Mouse (Mus musculus): ENCODE data around the gene Inpp5f.
"Not testable (repeated sequence)": the region's sequence is repeated elsewhere in the genome, so short reads cannot be mapped to it uniquely, and the experiment has no call there.

The Inpp5f gene

GRCm38 (mm10) chr7:128610897-128611798 is at the start of gene Inpp5f:
Gene Inpp5f, plus strand, starts transcription at chr7:128611328.
- DNase-seq (ENCODE audit: low read depth, low spot score), result peak; percentile 100
- 0 out of 2 replicates have a peak, but pooled peaks cover 1% of the 10 kb centered on the region for H3K36me3 ChIP-seq (ENCODE audit: control insufficient read depth, insufficient read depth, low read length, poor library complexity, severe bottlenecking)
- no peaks in the 10 kb centered on the region for H3K27me3 ChIP-seq (ENCODE audit: control insufficient read depth, insufficient read depth, low read length, poor library complexity, severe bottlenecking)

GRCm38 (mm10) chr7:128563373-128563772 is 47.8 kb upstream of the Inpp5f start:
- H3K27me3 ChIP-seq (ENCODE audit: control insufficient read depth, insufficient read depth, low read length, poor library complexity, severe bottlenecking), result no peaks in the 10 kb centered on the region; the same call in 1 of the 2 replicates
- peak; percentile 69 for DNase-seq (ENCODE audit: low read depth, low spot score)
- no peaks in the 10 kb centered on the region for H3K36me3 ChIP-seq (ENCODE audit: control insufficient read depth, insufficient read depth, low read length, poor library complexity, severe bottlenecking)

- Histone ChIP-seq H3K27me3 (ENCODE audit: control insufficient read depth, insufficient read depth, low read length, poor library complexity, severe bottlenecking) (no peaks in the 10 kb centered on the region; the same call in 1 of the 2 replicates), H3K36me3 (ENCODE audit: control insufficient read depth, insufficient read depth, low read length, poor library complexity, severe bottlenecking) (no peaks in the 10 kb centered on the region)
- peak; percentile 47 for DNase-seq (ENCODE audit: low read depth, low spot score)
Measured at GRCm38 (mm10) chr7:128566311-128566710, 44.8 kb upstream of the Inpp5f start.

GRCm38 (mm10) chr7:128567561-128568244 is 43.4 kb upstream of the Inpp5f start:
- H3K27me3 ChIP-seq (ENCODE audit: control insufficient read depth, insufficient read depth, low read length, poor library complexity, severe bottlenecking), result no peaks in the 10 kb centered on the region; the same call in 1 of the 2 replicates
- H3K36me3 ChIP-seq (ENCODE audit: control insufficient read depth, insufficient read depth, low read length, poor library complexity, severe bottlenecking), result no peaks in the 10 kb centered on the region
- DNase-seq (ENCODE audit: low read depth, low spot score), result no peak

GRCm38 (mm10) chr7:128569429-128569828 is 41.7 kb upstream of the Inpp5f start:
- not testable (repeated sequence) for DNase-seq (ENCODE audit: low read depth, low spot score); H3K27me3 ChIP-seq (ENCODE audit: control insufficient read depth, insufficient read depth, low read length, poor library complexity, severe bottlenecking); H3K36me3 ChIP-seq (ENCODE audit: control insufficient read depth, insufficient read depth, low read length, poor library complexity, severe bottlenecking)

GRCm38 (mm10) chr7:128569987-128570656 is 41.0 kb upstream of the Inpp5f start:
- peak; percentile 25 for DNase-seq (ENCODE audit: low read depth, low spot score)
- Histone ChIP-seq H3K36me3 (ENCODE audit: control insufficient read depth, insufficient read depth, low read length, poor library complexity, severe bottlenecking) (no peaks in the 10 kb centered on the region), H3K27me3 (ENCODE audit: control insufficient read depth, insufficient read depth, low read length, poor library complexity, severe bottlenecking) (no peaks in the 10 kb centered on the region; the same call in 1 of the 2 replicates)

- H3K27me3 ChIP-seq (ENCODE audit: control insufficient read depth, insufficient read depth, low read length, poor library complexity, severe bottlenecking); H3K36me3 ChIP-seq (ENCODE audit: control insufficient read depth, insufficient read depth, low read length, poor library complexity, severe bottlenecking); DNase-seq (ENCODE audit: low read depth, low spot score): not testable (repeated sequence)
Measured at GRCm38 (mm10) chr7:128570657-128571056, 40.5 kb upstream of the Inpp5f start.

GRCm38 (mm10) chr7:128572030-128572429 is 39.1 kb upstream of the Inpp5f start:
- H3K36me3 ChIP-seq (ENCODE audit: control insufficient read depth, insufficient read depth, low read length, poor library complexity, severe bottlenecking), result no peaks in the 10 kb centered on the region
- no peaks in the 10 kb centered on the region for H3K27me3 ChIP-seq (ENCODE audit: control insufficient read depth, insufficient read depth, low read length, poor library complexity, severe bottlenecking)
- DNase-seq (ENCODE audit: low read depth, low spot score), result no peak

- no peak for DNase-seq (ENCODE audit: low read depth, low spot score)
- H3K27me3 ChIP-seq (ENCODE audit: control insufficient read depth, insufficient read depth, low read length, poor library complexity, severe bottlenecking), result no peaks in the 10 kb centered on the region
- no peaks in the 10 kb centered on the region for H3K36me3 ChIP-seq (ENCODE audit: control insufficient read depth, insufficient read depth, low read length, poor library complexity, severe bottlenecking)
Measured at GRCm38 (mm10) chr7:128575211-128575610, 35.9 kb upstream of the Inpp5f start.

DNA sequence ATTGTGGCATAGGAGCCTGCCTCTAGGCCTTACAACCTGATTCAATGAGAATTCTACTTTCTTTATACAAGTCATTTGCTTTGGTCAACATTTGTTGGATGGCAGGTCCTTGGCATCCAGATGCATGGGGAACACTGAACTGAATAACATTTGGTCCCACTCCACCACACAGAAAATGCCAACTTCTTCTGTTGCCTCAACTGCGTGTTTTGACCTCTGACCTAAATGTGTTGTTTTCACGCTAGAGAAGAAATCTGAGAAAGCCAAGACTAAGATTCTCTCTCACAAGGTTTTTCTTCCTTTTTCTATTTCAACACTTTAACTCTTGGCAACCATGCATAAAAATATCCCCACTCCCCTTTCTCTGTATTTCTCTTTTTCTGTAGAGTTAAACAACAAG is 35.3 kb upstream of the Inpp5f start:
- no peaks in the 10 kb centered on the region for H3K27me3 ChIP-seq (ENCODE audit: control insufficient read depth, insufficient read depth, low read length, poor library complexity, severe bottlenecking)
- no peaks in the 10 kb centered on the region for H3K36me3 ChIP-seq (ENCODE audit: control insufficient read depth, insufficient read depth, low read length, poor library complexity, severe bottlenecking)
- DNase-seq (ENCODE audit: low read depth, low spot score), result peak; percentile 30

- no peak for DNase-seq (ENCODE audit: low read depth, low spot score)
- H3K27me3 ChIP-seq (ENCODE audit: control insufficient read depth, insufficient read depth, low read length, poor library complexity, severe bottlenecking), result no peaks in the 10 kb centered on the region
- H3K36me3 ChIP-seq (ENCODE audit: control insufficient read depth, insufficient read depth, low read length, poor library complexity, severe bottlenecking), result no peaks in the 10 kb centered on the region
Measured at GRCm38 (mm10) chr7:128577607-128578006, 33.5 kb upstream of the Inpp5f start.

DNA sequence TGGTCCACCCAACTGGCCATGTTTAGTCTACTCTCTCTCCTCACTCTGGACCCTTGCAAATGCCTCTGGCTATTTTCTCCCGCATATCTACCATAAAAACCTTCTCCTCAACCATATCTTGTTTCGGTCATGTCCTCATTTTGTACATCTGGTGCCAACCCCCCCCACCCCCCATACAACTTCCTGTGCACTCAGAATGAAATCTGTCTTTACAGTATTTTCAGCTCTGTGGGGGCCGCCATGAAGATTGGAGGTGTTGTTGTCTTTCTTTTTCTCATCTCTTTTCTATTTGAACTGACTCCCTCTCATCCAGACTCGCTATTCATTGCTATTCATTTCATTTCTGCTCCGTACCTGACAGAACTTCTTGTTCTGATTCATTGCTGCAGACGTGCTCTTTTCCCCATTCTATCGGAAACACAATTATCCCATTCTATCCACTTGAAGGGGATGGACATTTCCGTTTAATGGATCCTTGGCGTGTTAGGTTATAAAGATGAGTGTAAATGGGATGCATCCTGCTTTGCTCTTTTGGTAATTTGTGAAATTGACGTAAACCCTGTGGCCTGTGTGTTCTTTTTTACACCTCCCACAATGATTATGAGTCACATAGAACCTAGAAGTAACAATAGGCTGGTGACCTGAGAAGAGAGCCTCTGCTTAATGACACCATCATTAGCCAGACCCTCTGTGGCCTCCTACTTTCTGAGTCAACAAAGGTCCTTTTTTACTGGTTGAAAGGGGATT is 32.8 kb upstream of the Inpp5f start:
- DNase-seq (ENCODE audit: low read depth, low spot score), result no peak
- no peaks in the 10 kb centered on the region for H3K36me3 ChIP-seq (ENCODE audit: control insufficient read depth, insufficient read depth, low read length, poor library complexity, severe bottlenecking)
- H3K27me3 ChIP-seq (ENCODE audit: control insufficient read depth, insufficient read depth, low read length, poor library complexity, severe bottlenecking), result no peaks in the 10 kb centered on the region

DNA sequence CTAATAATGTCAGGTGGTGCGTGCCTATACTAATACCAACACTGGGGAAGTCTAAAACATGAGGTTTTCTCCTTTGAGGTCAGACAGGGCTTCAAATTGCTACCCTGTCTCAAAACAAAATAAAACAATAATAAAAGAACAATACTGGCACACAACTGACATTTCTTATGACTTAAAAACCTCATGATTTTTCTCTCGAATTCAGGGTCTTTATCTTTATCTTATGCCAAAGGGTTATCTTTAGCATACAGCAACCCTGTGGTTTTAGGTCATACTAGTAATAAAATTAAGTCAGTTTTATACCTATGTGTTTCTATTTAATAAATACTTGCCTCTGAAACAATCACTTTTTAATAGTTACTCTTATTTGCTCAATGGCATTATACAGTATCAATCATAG is 31.7 kb upstream of the Inpp5f start:
- no peaks in the 10 kb centered on the region for H3K36me3 ChIP-seq (ENCODE audit: control insufficient read depth, insufficient read depth, low read length, poor library complexity, severe bottlenecking)
- H3K27me3 ChIP-seq (ENCODE audit: control insufficient read depth, insufficient read depth, low read length, poor library complexity, severe bottlenecking), result no peaks in the 10 kb centered on the region
- no peak for DNase-seq (ENCODE audit: low read depth, low spot score)

- no peak for DNase-seq (ENCODE audit: low read depth, low spot score)
- no peaks in the 10 kb centered on the region for H3K27me3 ChIP-seq (ENCODE audit: control insufficient read depth, insufficient read depth, low read length, poor library complexity, severe bottlenecking)
- H3K36me3 ChIP-seq (ENCODE audit: control insufficient read depth, insufficient read depth, low read length, poor library complexity, severe bottlenecking), result no peaks in the 10 kb centered on the region
Measured at GRCm38 (mm10) chr7:128580318-128580717, 30.8 kb upstream of the Inpp5f start.
